Mouse (Mus musculus): Measurements from ENCODE around the gene Kazn. TPM values are rescaled to one million over a fixed set of nuclear protein-coding genes. Genes with fewer than 3 reads are reported as not detected.

The Kazn gene
- polyA plus RNA-seq, 1 experiment, result 2.7 TPM

GRCm38 (mm10) chr4:142223898-142224645 lies 15.1 kb downstream of the Kazn start:
- Histone ChIP-seq H3K9me3 (no peaks in the 10 kb centered on the region), H3K4me3 (replicated peaks) (no peak overlapping the region), H3K27me3 (replicated peaks) (peaks cover 5% of the 10 kb centered on the region), H3K4me1 (no peaks in the 10 kb centered on the region), H3K36me3 (replicated peaks; ENCODE audit: low read length) (no peaks in the 10 kb centered on the region)
- TF ChIP-seq FLI1 (IDR thresholded peaks at IDR 0.05; ENCODE audit: low read length) (no peak), GATA1 (IDR thresholded peaks at IDR 0.05; ENCODE audit: borderline replicate concordance, low read length) (no peak)

GRCm38 (mm10) chr4:142222385-142222784 lies 16.8 kb downstream of the Kazn start:
- no peaks in the 10 kb centered on the region for H3K4me1 ChIP-seq
- H3K36me3 ChIP-seq (replicated peaks; ENCODE audit: low read length), result no peaks in the 10 kb centered on the region
- no peak overlapping the region for H3K4me3 ChIP-seq (replicated peaks)
- H3K27me3 ChIP-seq (replicated peaks), result peaks cover 6% of the 10 kb centered on the region
- H3K9me3 ChIP-seq, result no peaks in the 10 kb centered on the region
- no peak for TF ChIP-seq FLI1 (IDR thresholded peaks at IDR 0.05; ENCODE audit: low read length)
- no peak for TF ChIP-seq GATA1 (IDR thresholded peaks at IDR 0.05; ENCODE audit: borderline replicate concordance, low read length)

DNA sequence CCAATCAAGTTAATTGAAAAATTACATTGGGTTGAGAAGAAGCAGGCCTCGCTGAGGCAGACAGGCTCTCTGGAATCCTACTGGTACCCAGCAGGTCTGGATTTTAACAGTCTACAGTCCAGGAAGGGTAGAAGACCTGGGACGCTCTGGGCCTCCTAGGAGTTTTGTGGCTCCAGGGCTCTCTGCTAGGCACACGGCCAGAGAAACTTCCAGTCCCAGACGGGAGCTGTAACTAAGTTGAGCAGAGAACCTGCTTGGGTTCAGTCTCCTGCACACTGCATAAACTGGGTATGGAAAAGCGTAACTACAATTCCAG lies 17.5 kb downstream of the Kazn start:
- H3K9me3 ChIP-seq, result no peaks in the 10 kb centered on the region
- no peak for TF ChIP-seq GATA1 (IDR thresholded peaks at IDR 0.05; ENCODE audit: borderline replicate concordance, low read length)
- TF ChIP-seq FLI1 (IDR thresholded peaks at IDR 0.05; ENCODE audit: low read length), result no peak
- no peaks in the 10 kb centered on the region for H3K4me1 ChIP-seq
- H3K27me3 ChIP-seq (replicated peaks), result peaks cover 6% of the 10 kb centered on the region
- no peaks in the 10 kb centered on the region for H3K36me3 ChIP-seq (replicated peaks; ENCODE audit: low read length)
- no peak overlapping the region for H3K4me3 ChIP-seq (replicated peaks)

DNA sequence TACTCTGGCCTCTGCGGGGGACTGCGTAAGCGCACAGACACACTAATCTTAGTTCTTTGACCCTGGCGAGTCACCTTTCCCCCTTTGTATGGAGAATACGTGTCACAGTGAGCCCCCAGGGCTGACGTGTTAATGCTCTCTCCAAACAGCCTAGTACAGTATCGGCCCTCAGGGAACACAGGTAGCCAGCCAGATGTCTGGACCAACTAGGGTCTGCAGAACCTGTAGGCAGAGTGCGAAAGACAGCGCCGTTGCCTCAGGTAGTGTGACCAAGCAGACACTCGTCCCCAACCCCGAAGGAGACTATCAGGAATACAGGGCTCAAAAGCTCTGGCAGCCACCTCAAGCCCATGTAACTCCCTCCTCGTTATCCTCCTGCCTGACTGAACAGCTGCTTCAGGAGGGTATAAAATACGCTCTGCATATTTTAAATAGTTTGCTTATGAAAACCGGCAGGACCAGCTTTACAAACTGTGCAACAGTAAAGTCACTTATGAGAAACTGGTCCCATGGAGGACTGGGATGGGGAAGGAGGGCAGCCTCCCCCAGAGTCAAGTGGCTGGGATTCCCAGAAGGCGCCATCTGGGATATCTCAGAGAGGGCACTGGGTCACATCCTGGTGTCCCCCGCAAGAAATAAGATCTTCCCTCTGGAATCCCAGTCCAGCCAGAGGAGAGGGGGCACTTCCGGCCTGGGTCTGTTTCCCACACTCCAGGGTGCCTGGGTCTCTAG lies 18.0 kb downstream of the Kazn start:
- H3K4me1 ChIP-seq, result no peaks in the 10 kb centered on the region
- no peaks in the 10 kb centered on the region for H3K36me3 ChIP-seq (replicated peaks; ENCODE audit: low read length)
- no peak overlapping the region for H3K4me3 ChIP-seq (replicated peaks)
- no peaks in the 10 kb centered on the region for H3K9me3 ChIP-seq
- H3K27me3 ChIP-seq (replicated peaks), result peaks cover 6% of the 10 kb centered on the region
- TF ChIP-seq GATA1 (IDR thresholded peaks at IDR 0.05; ENCODE audit: borderline replicate concordance, low read length) (no peak), FLI1 (IDR thresholded peaks at IDR 0.05; ENCODE audit: low read length) (no peak)

- Histone ChIP-seq H3K4me1 (no peaks in the 10 kb centered on the region), H3K4me3 (replicated peaks) (no peak overlapping the region), H3K9me3 (no peaks in the 10 kb centered on the region), H3K27me3 (replicated peaks) (peaks cover 6% of the 10 kb centered on the region), H3K36me3 (replicated peaks; ENCODE audit: low read length) (no peaks in the 10 kb centered on the region)
- TF ChIP-seq GATA1 (IDR thresholded peaks at IDR 0.05; ENCODE audit: borderline replicate concordance, low read length) (no peak), FLI1 (IDR thresholded peaks at IDR 0.05; ENCODE audit: low read length) (no peak)
These were observed 20.2 kb downstream of the Kazn start for GRCm38 (mm10) chr4:142218997-142219396.

DNA sequence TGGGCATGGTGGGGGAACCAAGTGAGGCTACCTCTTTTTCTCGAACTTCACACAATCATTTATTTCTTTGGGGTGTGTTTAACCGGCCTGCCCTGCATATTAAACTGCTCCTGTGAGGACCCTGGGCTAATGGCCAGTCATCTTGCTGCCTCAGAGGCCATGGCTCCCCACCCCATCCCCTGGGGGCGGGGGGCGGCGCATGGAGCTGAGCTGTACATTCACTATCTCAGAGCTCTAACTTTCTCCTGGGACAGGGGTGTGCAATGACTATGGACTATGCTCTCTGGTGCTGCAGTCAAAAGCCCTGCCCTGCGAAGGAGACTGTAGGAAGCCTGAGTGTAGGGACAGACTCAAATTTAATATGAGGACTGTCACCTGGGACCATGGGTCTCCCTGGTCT lies 22.2 kb downstream of the Kazn start:
- no peaks in the 10 kb centered on the region for H3K36me3 ChIP-seq (replicated peaks; ENCODE audit: low read length)
- H3K9me3 ChIP-seq, result no peaks in the 10 kb centered on the region

DNA sequence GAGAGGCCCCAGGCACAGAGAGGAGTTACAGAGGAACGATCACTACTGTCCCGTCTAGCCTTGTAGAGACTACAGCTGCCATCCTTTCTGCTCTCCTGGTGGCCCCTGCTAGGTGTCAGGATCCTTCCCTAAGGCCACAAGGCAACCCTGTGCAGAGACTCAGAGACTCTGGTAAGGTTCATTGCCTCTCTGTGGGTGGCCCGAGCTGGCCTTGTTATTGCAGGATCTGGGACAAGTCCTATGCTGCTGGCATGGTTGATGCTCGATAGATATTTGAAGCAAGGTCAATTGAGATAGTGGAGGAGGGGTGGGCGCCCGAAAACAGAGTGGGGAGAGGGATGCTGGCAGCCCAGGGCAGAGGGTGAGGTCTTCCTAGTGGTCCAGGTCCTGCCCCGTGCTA lies 23.4 kb downstream of the Kazn start:
- peaks cover 2% of the 10 kb centered on the region for H3K27me3 ChIP-seq (replicated peaks)

More for the DNA sequence above, 22.2 kb downstream of the Kazn start:
- no peak for TF ChIP-seq FLI1 (IDR thresholded peaks at IDR 0.05; ENCODE audit: low read length)
- no peak for TF ChIP-seq GATA1 (IDR thresholded peaks at IDR 0.05; ENCODE audit: borderline replicate concordance, low read length)
- Histone ChIP-seq H3K4me3 (replicated peaks) (no peak overlapping the region), H3K4me1 (no peaks in the 10 kb centered on the region), H3K27me3 (replicated peaks) (peaks cover 5% of the 10 kb centered on the region)

GRCm38 (mm10) chr4:142214532-142214931 lies 24.7 kb downstream of the Kazn start:
- H3K36me3 ChIP-seq (replicated peaks; ENCODE audit: low read length), result no peaks in the 10 kb centered on the region
- H3K4me3 ChIP-seq (replicated peaks), result no peak overlapping the region
- H3K27me3 ChIP-seq (replicated peaks), result peaks cover 2% of the 10 kb centered on the region
- peaks cover 5% of the 10 kb centered on the region for H3K4me1 ChIP-seq
- H3K9me3 ChIP-seq, result no peaks in the 10 kb centered on the region
- TF ChIP-seq GATA1 (IDR thresholded peaks at IDR 0.05; ENCODE audit: borderline replicate concordance, low read length), result no peak
- no peak for TF ChIP-seq FLI1 (IDR thresholded peaks at IDR 0.05; ENCODE audit: low read length)

More for the DNA sequence above, 23.4 kb downstream of the Kazn start:
- Histone ChIP-seq H3K9me3 (no peaks in the 10 kb centered on the region), H3K36me3 (replicated peaks; ENCODE audit: low read length) (no peaks in the 10 kb centered on the region), H3K4me1 (no peaks in the 10 kb centered on the region), H3K4me3 (replicated peaks) (no peak overlapping the region)
- no peak for TF ChIP-seq FLI1 (IDR thresholded peaks at IDR 0.05; ENCODE audit: low read length)
- TF ChIP-seq GATA1 (IDR thresholded peaks at IDR 0.05; ENCODE audit: borderline replicate concordance, low read length), result no peak

DNA sequence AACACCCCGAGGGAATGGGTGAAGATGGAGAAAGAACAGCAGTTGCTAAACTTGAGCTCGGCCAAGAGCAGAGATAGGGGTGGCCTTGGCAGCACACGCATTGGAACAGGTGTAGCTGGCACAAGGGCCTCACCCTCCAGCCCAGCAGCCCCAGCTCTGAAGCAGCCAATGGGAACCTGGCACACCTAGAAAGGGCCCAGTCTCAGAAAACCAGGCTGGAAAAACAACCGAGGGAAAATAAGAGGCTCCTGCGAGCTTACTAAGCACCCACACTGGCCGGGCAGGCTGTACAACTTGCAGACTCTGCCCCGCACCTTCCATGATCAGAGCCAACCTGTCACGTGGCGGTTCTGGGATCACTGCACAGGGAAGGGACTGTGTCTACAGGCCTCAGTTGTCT lies 26.8 kb downstream of the Kazn start:
- Histone ChIP-seq H3K4me1 (peaks cover 5% of the 10 kb centered on the region), H3K9me3 (no peaks in the 10 kb centered on the region), H3K27me3 (replicated peaks) (no peaks in the 10 kb centered on the region), H3K4me3 (replicated peaks) (no peak overlapping the region), H3K36me3 (replicated peaks; ENCODE audit: low read length) (no peaks in the 10 kb centered on the region)
- TF ChIP-seq GATA1 (IDR thresholded peaks at IDR 0.05; ENCODE audit: borderline replicate concordance, low read length), result no peak
- TF ChIP-seq FLI1 (IDR thresholded peaks at IDR 0.05; ENCODE audit: low read length), result no peak

DNA sequence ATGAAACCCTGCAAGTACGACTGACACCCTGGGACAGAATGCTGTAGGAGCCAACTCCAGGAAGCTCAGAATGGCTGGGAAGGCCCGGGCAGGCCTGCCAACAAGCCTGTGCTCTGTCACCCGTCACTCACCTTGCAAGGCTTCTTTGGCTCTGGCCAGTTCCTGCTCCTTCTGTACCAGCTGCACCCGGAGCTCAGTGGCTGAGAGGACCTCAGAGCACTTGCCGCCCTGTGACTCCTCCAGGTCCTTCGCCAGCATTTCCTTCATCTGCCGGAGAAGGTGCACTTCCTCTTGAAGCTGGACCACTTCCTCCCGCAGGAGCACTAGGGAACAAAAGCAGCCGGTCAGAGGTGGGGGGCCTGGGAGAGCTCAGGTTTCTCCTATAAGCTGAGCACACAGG lies 29.3 kb downstream of the Kazn start:
- Histone ChIP-seq H3K9me3 (no peaks in the 10 kb centered on the region), H3K36me3 (replicated peaks; ENCODE audit: low read length) (no peaks in the 10 kb centered on the region), H3K4me3 (replicated peaks) (no peak overlapping the region), H3K27me3 (replicated peaks) (peaks cover 2% of the 10 kb centered on the region), H3K4me1 (peaks cover 5% of the 10 kb centered on the region)
- no peak for TF ChIP-seq FLI1 (IDR thresholded peaks at IDR 0.05; ENCODE audit: low read length)
- no peak for TF ChIP-seq GATA1 (IDR thresholded peaks at IDR 0.05; ENCODE audit: borderline replicate concordance, low read length)

All from megakaryocyte, embryonic 14.5 days (primary cell).